Mouse (Mus musculus): Measurements from ENCODE around the gene Pqlc3.
A peak's percentile ranks its signal among the peaks of the same experiment; 100 is the strongest.
"Not testable (repeated sequence)": the region's sequence is repeated elsewhere in the genome, so short reads cannot be mapped to it uniquely, and the experiment has no call there.

The Pqlc3 gene

DNA sequence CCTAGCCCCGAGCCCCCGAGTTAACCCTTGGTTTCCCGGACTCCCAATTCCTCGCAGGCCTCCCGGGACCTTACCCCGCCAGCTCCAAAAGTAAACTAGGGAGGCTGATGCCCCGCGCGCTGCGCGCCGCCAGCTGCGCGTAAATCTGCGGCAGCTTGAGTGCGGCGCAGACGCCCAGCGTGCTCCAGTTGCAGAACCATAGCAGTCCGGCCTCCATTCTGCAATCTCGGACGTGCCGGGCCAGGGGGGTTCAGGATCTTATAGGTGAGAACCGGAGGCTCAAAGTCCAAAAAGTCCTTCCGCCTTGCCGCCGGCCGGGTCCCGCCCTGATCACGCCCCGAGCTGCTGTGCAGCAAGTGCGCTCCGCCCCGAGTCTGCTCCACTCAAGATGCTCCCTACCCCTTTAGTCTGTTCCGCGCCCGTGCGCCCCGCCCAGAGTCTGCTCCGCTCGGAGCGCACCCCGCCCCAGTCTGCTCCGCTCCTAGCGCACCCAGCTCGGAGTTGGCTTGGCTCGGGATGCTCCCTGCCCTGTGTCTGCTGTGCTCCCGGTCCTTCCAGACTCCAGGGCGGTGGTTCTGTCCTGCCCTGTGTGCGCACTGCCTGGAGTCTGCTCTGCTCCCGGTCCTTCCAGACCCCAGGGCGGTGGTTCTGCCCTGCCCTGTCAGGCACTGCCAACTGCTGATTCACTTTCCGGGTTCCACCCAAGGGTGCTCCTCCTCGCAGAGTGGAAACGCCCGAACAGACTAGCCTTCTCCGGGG, at the start of gene Pqlc3:
Pqlc3 (minus strand) TSS at position 670 of the 759 bp plus-strand sequence.
- peak; percentile 82 to 83 for DNase-seq (ENCODE audit: low read depth in 1 of 2, low spot score in 2 of 2)

DNA sequence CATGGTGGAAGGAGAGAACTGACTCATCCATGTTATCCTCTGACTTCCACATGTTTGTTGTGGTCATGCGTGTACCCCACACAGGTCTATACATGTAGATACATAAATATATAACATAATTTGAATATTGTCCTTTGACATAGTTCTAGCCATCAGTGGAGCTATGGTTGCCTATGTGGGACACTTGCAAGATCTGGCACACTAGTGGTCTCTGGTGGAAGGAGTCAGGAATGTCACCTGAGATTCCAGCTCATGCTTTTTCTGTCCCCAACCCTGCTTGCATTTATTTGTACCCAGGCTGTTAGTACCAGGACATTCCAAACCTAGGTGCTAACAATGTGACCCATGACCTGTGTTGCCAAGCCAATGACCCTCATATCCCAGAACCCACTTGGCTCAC, 49.6 kb upstream of the Pqlc3 start:
- no peak for DNase-seq (ENCODE audit: low read depth in 1 of 2, low spot score in 2 of 2)

DNA sequence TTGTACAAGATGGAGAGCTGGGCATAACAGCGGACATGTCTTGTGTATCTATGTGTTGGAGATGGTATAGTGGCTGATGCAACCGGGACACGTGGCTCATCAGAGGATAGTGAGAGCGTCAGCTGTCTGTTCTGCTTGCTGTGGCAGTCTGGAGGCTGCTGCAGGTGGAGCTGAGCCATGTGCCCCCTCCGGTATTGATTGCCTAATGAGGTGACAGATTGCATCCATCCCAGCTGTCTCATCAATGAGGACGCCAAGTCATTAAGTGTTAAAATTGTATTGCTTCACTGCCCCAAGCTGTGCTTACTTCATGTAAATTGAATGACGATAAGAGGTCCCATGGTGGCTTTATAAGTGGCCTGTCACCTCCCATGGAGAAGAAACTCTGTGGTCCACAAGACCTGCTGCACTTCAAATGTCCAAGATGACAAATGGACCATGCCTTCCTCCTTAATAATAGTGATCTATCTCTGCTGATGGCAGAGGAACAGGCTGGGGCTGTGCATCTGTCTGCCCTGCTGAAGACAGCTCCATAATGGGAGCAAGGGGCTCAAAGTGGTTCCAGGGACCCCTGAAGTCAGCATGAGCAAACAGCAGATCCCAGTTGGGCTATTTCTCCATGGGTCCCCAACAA, 48.9 kb upstream of the Pqlc3 start:
- DNase-seq (ENCODE audit: low read depth in 1 of 2, low spot score in 2 of 2), result no peak

DNA sequence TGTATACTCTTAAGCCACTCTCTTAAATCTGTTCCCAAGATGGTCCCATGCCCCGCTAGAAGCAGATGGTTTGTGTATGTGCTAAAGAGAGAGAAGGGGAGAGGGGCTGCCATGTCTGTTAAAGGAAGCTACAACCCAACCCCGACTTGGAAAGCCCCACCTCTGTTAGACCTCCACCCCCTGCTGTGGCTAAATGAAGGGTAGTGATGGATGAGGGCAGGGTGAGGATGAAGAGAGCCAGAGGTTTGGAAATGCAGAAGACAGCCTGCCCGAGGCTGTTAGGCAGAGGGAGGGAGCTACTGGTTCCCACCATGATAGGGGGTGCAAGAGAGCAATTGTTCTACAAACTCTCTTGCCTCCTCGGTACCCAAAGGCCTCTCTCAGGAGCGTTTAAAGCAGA, 43.1 kb upstream of the Pqlc3 start:
- DNase-seq (ENCODE audit: low read depth in 1 of 2, low spot score in 2 of 2), result no peak

DNA sequence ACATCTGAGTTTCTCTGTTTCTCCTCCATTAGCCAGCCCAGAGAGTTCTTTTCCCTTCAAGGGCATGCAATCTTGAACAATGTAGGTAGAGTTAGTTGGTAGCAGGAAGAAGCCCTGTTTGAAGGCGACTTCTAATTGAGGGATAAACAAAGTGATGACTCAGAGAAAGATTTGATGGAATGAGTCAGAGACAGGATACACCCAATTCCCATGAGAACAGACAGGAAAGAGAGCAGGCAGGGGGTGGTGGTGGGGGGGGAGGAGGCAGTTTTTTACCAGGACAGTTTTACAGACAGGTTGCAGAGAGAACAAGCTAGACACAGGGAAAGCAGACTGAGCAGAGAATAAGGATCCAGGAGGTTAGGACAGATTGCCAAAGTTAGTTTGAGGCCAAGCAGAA, 40.4 kb upstream of the Pqlc3 start:
- DNase-seq (ENCODE audit: low read depth in 1 of 2, low spot score in 2 of 2), result no peak

DNA sequence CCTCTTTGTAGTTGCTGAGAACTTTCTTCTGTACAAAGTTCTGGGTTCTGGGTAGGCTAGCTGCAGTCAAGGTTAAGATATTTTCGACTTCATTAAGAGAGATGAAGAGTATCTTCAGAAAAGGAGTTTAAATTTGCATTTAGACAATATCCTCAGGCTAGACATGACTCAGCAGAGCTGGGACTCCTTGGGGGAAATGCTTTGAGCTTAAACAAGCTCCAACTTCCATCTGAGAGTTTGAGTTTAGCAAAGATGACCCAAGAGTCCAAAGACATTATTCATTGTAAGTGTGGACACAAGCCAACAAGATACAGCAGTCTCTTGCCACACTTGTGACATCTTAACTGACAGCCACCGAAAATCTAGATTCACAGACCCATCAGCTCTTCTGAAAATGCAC, 39.2 kb upstream of the Pqlc3 start:
- DNase-seq (ENCODE audit: low read depth in 1 of 2, low spot score in 2 of 2), result no peak

DNA sequence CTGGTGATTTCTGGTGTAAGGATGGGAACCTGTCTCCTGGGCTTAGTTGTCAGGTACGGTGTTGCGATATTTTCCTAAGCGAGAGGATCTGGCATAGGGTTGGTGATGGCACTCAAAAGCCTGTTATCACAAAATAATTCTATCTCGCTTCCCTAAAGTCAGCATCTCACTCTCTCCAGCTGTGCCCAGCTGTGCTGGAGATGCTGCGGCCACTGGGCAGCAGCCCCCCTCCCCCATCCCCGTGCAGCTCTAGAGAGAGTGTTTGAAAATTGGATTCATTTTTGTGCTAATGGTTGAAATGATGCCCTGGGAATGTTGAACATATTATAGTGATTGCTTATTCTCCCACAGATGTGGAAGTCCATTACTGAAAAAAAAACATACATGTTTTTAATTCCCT, 38.0 kb upstream of the Pqlc3 start:
- no peak for DNase-seq (ENCODE audit: low read depth in 1 of 2, low spot score in 2 of 2)

DNA sequence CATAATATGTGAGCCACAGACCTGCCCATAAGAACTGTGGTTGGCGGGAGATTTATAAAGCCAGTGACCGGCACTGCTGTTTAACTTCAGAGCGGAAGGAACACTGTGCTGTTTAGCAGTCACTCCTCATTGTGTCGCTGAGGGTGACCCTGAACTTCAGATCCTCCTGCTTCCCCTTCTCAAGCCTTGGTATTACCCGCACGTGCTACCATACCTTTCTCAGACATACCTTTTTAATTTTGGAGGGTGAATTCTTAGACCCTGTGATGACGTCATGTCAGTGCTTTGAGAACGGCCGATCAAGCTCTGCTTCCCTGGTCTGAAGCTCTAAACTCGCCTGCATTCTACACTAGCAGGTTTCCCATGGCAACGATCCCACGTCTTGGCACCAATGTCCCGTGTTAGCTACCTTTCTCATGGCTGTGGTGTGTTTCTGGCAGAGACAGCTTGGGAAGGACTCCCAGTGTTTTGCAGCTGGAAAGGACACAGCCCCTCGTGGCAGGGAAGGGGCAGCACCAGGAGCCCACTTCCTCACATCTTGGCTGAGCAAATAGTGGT, 36.9 kb upstream of the Pqlc3 start:
- no peak for DNase-seq (ENCODE audit: low read depth in 1 of 2, low spot score in 2 of 2)

DNA sequence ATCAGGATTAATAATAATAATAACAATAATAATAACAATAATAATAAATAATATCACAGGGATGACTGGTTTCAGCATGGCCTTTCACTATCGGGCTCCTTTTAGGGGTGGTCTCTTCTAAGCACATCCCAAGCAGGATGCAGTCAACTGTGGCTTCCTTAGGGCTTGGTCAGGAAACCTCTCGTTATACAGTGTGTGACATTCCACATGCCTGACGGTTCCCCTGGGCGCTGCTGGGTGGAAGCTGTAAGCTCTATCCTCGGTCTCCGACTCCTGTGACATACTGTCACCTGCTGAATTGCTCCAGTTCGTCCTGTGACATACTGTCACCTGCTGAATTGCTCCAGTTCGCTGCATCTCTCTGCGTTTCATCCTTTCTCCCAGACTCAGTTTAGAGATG, 36.3 kb upstream of the Pqlc3 start:
- no peak for DNase-seq (ENCODE audit: low read depth in 1 of 2, low spot score in 2 of 2)

DNA sequence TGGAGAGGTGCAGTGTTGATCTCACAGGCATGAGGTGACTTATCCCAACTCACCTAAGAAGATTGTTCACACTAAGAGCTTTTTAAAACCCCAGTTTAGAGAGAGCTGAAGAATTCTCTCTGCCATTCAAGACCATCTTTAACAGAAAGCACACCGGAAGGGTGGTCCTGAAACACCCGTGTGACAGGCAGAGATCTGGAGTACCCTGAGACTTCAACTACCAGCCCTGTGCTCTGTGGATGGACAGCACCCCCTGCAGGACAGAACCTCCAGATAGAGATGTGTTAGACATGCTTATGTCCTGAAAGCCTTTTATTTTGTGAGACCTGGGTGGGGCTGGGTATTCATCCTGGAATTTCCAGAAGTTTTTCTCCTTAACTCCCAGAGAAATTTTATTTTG, 34.9 kb upstream of the Pqlc3 start:
- no peak for DNase-seq (ENCODE audit: low read depth in 1 of 2, low spot score in 2 of 2)

DNA sequence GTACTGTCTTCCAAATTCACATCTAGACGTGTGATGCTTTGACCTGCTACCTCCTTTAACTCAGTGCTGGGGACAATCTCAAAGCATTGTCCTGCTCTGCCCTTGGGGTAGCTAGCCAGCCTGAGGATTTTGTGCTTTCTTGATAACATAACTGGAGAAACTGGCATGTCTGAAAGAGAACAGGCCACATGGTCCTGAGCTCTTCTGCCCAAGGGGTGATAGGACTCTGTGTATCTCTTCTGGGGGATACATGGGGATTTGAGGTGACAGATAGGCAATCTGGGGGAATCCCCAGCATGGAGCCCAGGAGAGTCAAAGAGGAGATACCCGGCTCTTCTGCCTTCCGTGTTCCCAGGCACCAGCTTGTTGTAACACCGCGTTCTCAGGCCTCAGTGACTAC, 34.5 kb upstream of the Pqlc3 start:
- no peak for DNase-seq (ENCODE audit: low read depth in 1 of 2, low spot score in 2 of 2)

DNA sequence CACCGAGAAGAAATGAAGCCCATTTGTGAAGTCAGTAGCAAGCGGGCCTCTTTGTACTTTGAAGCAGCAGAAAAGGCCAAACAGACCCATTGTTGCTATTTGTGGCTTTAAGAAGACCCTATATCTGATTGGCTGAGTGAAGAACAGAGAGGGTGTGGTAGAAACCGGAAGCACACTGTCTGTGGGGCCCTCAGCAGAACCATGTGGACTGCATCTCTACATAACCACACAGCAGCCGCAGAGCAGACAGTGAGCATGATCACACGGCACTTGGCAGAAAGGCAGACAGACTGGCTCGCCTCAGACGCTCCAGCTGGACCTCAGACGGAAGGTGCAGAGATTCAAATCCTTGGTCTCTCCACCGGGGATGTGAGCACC, 33.2 kb upstream of the Pqlc3 start:
- no peak for DNase-seq (ENCODE audit: low read depth in 1 of 2, low spot score in 2 of 2)

DNA sequence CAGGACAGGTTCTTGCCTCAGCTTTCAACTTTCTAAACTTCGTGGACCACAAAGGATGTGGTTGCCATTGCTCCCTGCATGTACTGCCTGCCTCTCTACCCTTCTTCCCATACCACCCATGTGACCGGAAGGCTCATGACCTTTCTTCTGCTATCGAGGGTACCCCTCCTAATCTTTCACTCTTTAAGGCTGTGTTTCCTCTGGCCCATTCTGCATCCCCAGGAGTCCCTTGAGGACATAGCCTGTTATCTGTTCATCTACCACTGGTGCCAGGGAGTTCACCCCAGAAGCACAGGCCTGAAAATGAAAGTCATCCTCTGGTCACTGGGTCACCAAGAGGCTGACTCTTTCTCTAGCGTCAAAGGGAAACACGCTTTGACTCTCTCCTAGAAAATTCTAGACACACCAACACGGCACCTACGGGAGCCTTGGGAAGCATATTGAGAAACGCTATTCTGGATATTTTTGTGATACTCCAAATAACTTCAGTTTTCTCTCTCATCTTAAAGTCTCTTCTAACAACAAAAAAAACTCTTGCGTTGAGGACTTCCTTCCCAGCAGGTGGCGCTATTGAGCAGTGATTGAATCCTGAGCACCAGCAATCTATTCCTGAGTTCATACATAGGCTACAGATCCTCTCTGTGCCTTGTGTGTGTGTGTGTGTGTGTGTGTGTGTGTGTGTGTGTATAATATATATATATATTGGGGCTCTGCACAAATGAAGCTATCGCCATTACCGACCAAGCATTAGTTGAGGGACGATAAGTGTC, 32.7 kb upstream of the Pqlc3 start:
- DNase-seq (ENCODE audit: low read depth in 1 of 2, low spot score in 2 of 2), result peak; percentile 9 to 20

DNA sequence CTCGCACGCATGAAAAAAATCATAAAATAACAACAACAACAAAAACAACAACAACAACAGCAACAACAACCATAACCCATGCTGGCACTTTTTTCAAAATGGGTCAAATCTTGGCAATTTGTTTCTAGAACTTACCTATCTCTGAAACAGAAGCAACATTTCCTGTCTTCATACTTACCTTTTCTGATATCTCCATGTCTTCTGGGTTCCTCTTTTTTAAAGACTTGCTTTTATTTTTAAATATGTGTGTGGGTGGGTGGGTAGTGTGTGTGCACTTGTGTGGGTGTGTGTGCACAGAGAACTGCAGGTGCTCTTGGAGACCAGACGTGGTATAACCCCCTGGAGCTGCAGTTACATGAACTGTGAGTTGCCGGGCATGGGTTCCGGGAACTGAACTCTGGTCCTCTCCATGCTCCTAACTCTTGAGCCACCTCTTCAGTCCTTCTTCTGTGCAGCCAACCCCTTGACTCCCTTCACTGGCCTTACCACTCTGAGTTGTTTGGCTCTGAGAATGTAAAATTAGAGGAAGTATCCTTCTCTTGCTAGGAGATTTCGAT, 24.4 kb upstream of the Pqlc3 start:
- no peak for DNase-seq (ENCODE audit: low read depth in 1 of 2, low spot score in 2 of 2)

DNA sequence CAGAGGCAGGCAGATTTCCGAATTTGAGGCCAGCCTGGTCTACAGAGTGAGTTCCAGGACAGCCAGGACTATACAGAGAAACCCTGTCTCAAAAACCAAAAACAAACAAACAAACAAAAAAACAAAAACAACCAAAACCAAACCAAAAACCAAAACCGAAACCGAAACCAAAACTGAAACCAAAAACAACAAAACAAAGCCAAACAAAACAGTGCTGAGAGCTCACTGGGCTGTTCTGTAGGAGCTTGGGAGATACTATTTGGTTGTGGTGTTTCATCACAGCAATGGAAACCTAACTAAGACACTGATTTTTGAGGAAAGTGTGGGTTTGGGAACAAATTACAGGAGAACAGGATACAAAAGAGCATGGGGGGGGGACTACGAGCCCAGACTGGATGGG, 21.9 kb upstream of the Pqlc3 start:
- no peak for DNase-seq (ENCODE audit: low read depth in 1 of 2, low spot score in 2 of 2)

DNA sequence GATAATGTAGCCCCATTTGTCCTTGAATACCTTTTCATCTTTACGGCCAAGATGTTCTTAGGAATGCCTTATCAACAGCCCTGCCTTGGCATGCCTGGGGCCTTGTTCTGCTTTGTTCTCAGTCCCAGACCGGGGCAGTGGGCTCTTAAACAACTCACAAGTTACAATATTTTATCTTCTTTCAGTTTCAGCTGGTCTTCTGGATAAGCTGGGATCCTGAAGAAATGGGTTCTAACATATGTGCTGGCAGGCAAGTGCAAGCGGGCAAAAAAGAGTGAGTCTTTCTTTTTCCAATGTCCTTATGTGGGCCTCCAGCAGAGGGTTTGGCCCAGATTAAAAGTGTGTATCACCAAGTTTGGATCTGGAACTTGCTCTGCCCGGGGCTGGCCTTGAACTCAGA, 20.9 kb upstream of the Pqlc3 start:
- DNase-seq (ENCODE audit: low read depth in 1 of 2, low spot score in 2 of 2), result not testable (repeated sequence)

DNA sequence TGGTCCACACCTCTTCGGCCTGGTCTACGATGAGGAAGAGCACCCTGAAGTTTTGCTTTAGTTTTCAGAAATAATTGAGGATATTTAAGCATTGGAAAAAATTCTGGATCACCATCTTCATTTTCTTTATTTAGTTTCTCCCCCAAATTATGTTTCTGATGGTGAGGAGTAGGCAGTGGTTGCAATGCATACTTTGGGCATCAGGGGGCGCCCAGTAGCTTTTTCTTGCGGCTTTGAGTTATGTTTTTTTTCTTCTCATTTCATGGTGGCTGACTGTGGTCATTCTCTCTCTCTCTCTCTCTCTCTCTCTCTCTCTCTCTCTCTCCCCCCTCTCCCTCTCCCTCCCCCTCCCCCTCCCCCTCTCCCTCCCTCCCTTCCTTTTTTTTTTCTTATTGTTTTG, 18.3 kb upstream of the Pqlc3 start:
- DNase-seq (ENCODE audit: low read depth in 1 of 2, low spot score in 2 of 2), result peak in 1 of 2 experiments; percentile 35

DNA sequence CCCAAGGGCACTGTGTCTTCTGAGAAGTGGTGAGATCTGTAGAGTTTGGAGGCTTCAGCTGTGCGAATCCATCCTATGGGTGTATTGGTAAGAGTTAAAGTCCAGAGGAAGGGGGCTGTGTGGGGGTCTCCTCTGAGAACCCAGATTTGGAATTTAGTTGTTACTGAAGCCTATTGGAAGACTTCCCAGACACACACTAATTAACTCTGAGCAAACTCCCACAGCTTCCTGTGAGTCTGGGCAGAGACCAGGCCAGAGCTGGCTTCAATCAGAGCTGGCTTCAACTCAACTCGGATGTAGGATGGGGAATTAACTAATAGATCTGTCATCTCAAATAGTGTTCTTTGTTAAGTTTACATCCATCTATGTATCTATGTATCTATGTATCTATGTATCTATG, 15.5 kb upstream of the Pqlc3 start:
- no peak for DNase-seq (ENCODE audit: low read depth in 1 of 2, low spot score in 2 of 2)

DNA sequence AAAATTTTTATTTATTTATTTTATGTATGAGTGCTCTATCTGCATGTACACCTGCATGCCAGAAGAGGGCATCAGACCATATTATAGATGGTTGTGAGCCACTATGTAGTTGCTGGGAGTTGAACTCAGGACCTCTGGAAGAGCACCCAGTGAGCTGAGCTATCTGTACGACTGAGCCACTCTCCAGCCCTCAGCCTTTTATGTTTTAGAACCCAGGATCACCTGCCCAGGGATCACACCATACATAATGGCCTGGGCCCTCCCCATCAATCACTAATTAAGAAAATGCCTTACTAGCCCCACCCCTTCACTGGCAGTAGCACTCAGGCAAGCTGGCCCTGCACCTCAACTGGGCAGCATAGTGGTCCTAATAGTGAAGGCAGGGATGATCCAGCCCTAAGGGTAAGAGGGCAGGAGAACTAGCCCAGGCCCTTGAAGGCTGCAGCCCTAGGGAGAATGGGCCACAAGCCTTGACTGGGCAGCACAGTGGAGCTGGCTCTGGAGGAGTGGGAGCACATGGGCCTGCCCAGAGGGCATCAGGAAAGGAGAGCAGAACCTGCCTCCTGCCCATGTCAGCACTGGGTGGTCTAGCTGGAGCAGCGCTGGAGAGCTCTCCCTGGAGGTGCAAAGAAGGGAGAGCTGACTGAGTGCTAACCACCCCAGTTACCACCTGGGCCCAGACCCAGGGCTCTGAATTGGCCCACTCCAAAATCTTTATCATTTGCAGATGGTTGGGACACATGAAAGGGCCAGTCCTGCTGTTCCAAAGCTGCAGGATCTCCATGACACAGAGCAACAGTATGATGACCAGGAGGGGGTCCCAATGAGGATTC, 12.1 kb upstream of the Pqlc3 start:
- DNase-seq (ENCODE audit: low read depth in 1 of 2, low spot score in 2 of 2), result no peak

DNA sequence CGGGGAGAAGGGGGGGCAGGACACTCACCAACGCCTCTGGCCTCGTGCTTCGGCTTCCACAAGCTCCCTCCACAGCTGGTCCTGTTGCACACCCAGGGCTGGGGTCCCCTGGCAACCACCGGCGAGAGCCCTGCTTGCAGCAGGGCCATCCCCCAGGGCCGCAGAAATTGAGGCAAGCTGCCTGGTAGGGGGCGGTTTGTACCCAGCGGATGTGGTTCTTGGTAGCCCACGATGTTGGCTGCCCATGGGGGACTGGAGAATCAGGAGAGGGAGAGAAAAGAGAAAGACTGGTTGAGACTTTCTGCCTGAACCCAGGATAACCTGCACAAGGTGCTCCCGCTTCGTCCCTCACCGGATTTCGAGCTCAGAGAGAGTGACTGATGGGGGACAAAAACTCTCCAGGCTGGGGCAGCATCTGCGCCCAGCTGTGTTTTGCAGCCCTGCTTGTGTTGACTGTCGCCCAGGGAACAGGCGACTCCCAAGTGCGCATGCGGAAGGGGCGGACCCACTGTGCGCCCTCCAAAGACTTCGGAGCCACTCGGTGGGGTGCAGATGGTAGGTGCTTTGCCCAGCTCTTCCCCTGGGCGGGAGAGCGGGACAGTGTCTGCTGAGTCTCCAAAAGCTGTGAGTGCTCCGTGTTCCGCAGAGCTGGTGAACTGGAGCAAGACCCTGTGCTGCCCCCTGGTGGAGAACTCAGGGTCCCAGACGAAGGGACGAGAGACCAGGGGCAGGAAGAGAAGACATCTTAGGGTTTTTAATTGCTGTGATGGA, 11.1 kb upstream of the Pqlc3 start, which contains the start of gene 2410004P03Rik:
2410004P03Rik (minus strand) TSS at position 628 of the 771 bp plus-strand sequence.
- peak; percentile 59 to 74 for DNase-seq (ENCODE audit: low read depth in 1 of 2, low spot score in 2 of 2)

Measured in monocyte, adult 2 months (primary cell).